10 mouse cellular contexts compared by ENCODE assay signal in the genomic region with DNA sequence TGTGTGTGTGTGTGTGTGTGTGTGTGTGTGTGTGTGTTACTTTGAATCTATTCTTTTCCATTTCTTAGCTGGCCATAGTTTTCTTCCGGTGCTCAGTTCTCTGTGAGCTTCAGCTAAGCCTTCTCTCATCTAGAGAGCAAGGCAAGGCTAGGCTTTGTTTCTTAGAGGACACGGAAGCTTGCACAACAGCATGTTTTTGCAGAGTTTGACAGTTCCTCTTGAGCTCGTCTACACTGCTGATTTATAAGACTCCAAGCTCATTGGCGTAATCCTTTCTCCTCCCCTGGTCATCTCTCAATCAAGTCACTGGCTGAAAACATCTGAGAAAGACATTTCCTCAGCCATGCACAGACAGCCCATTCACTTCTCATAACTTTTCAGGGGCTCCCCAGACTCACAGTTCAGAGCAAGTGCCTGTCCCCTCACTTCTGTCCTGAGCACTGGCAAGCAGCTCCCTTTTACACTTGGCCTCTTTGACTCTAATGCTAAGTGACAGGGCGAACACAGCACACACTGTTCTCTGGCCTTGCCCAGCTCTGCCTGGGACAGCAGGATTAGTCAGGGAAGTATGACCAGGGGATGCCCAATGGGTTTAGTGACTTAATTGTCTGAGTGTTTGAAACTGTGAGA.
DNase-seq lines count a peak whose midpoint lies in the region; ATAC-seq and TF ChIP-seq lines count a peak whose summit lies in the region.
"Had no signal": no experiment of that assay in that cellular context is flagged by ENCODE, and none has a peak within 500 bp of the region (broad histone marks: within the 10 kb centered on the region; RNA-seq: fewer than 3 reads in every experiment).

No protein-coding gene starts in this region.

- H3K4me1 ChIP-seq in forebrain, embryonic 13.5 days: 0 out of 2 replicates have a peak, but pooled peaks cover 7% of the 10 kb centered on the region
- H3K4me1 ChIP-seq in forebrain, embryonic 11.5 days (replicated peaks; ENCODE audit: control insufficient read depth, insufficient read depth, low read length): no peaks in the 10 kb centered on the region
- peaks cover 6% of the 10 kb centered on the region; the same call in 1 of the 2 replicates for H3K4me1 ChIP-seq in lung, postnatal 0 days (ENCODE audit: insufficient read depth, low read depth, low read length)
- H3K4me1 ChIP-seq in intestine, embryonic 16.5 days (ENCODE audit: control insufficient read depth, insufficient read depth, low read length): no peaks in the 10 kb centered on the region

- H3K4me3 ChIP-seq in forebrain, embryonic 13.5 days: no peak overlapping the region
- H3K4me3 ChIP-seq in forebrain, embryonic 11.5 days (ENCODE audit: low read depth, low read length): no peak overlapping the region
- no peak overlapping the region for H3K4me3 ChIP-seq in lung, postnatal 0 days (ENCODE audit: low read depth, low read length)
- H3K4me3 ChIP-seq in intestine, embryonic 16.5 days (ENCODE audit: low read length): no peak overlapping the region

- ATAC-seq in forebrain, embryonic 13.5 days: no peak
- ATAC-seq in forebrain, embryonic 11.5 days (replicated peaks; ENCODE audit: low FRiP score): no peak
- ATAC-seq in lung, postnatal 0 days: peak; percentile 73
- no peak for ATAC-seq in intestine, embryonic 16.5 days

- peaks cover 3% of the 10 kb centered on the region for H3K27me3 ChIP-seq in forebrain, embryonic 13.5 days
- H3K27me3 ChIP-seq in forebrain, embryonic 11.5 days (ENCODE audit: control insufficient read depth, insufficient read depth, low read length): no peaks in the 10 kb centered on the region
- H3K27me3 ChIP-seq in lung, postnatal 0 days (replicated peaks; ENCODE audit: insufficient read depth, low read length): no peaks in the 10 kb centered on the region
- no peaks in the 10 kb centered on the region for H3K27me3 ChIP-seq in intestine, embryonic 16.5 days (replicated peaks; ENCODE audit: control insufficient read depth, insufficient read depth, low read length)

- TF ChIP-seq EP300 in lung, postnatal 0 days (IDR thresholded peaks at IDR 0.05): 0 out of 2 replicates have a peak, but pooled peaks have one; percentile 34

- 0 out of 2 replicates have a peak overlapping the region, but pooled peaks have one; percentile 0 for H3K27ac ChIP-seq in forebrain, embryonic 13.5 days
- H3K27ac ChIP-seq in forebrain, embryonic 11.5 days (ENCODE audit: low read depth, low read length): no peak overlapping the region
- H3K27ac ChIP-seq in lung, postnatal 0 days (ENCODE audit: low read length): peak overlapping the region; percentile 32; the same call in 1 of the 2 replicates
- peak overlapping the region; percentile 43 for H3K27ac ChIP-seq in intestine, embryonic 16.5 days (ENCODE audit: low read length)

- no peaks in the 10 kb centered on the region for H3K9me3 ChIP-seq in forebrain, embryonic 13.5 days (replicated peaks)
- no peaks in the 10 kb centered on the region for H3K9me3 ChIP-seq in forebrain, embryonic 11.5 days (ENCODE audit: control insufficient read depth, low read length)
- H3K9me3 ChIP-seq in lung, postnatal 0 days (ENCODE audit: low read length): no peaks in the 10 kb centered on the region
- no peaks in the 10 kb centered on the region for H3K9me3 ChIP-seq in intestine, embryonic 16.5 days (ENCODE audit: control insufficient read depth, low read length)

- DNase-seq in forebrain, embryonic 11.5 days (ENCODE audit: low spot score): no peak
- peak; percentile 87 for DNase-seq in lung, postnatal 0 days (ENCODE audit: low spot score)
- no peak for DNase-seq in lung, postnatal 10 days
- peak; percentile 97 for DNase-seq in retina, postnatal 1 day
- no peak for DNase-seq in ovary, postnatal 14 days (ENCODE audit: low spot score)
- no peak for DNase-seq in spleen, postnatal 36 days (ENCODE audit: low spot score in 2 of 2)
- DNase-seq: cerebellum, adult 8-10 months; gastrocnemius, postnatal 14 days had no signal

- 56% methylated on average over 5 of the region's 5 CpGs for WGBS in forebrain, embryonic 13.5 days
- 52% methylated on average over 5 of the region's 5 CpGs for WGBS in forebrain, embryonic 11.5 days
- 58% methylated on average over 5 of the region's 5 CpGs for WGBS in lung, postnatal 0 days
- 50% methylated on average over 5 of the region's 5 CpGs for WGBS in intestine, embryonic 16.5 days

- no peak overlapping the region for H3K9ac ChIP-seq in forebrain, embryonic 13.5 days
- no peak overlapping the region for H3K9ac ChIP-seq in forebrain, embryonic 11.5 days (ENCODE audit: low read length)
- H3K9ac ChIP-seq in lung, postnatal 0 days (replicated peaks; ENCODE audit: low read depth): no peak overlapping the region
- H3K9ac ChIP-seq in intestine, embryonic 16.5 days (ENCODE audit: low read depth, low read length): no peak overlapping the region

- TF ChIP-seq CTCF in lung, postnatal 0 days (IDR thresholded peaks at IDR 0.05): no peak

- H3K36me3 ChIP-seq in forebrain, embryonic 13.5 days (ENCODE audit: poor library complexity, severe bottlenecking): no peaks in the 10 kb centered on the region
- no peaks in the 10 kb centered on the region for H3K36me3 ChIP-seq in forebrain, embryonic 11.5 days (ENCODE audit: control insufficient read depth, insufficient read depth, low read length)
- H3K36me3 ChIP-seq in lung, postnatal 0 days (ENCODE audit: insufficient read depth, low read length): no peaks in the 10 kb centered on the region
- no peaks in the 10 kb centered on the region for H3K36me3 ChIP-seq in intestine, embryonic 16.5 days (ENCODE audit: control insufficient read depth, insufficient read depth, low read length)

- no peak overlapping the region for H3K4me2 ChIP-seq in forebrain, embryonic 13.5 days
- H3K4me2 ChIP-seq in forebrain, embryonic 11.5 days (ENCODE audit: low read depth, low read length, severe bottlenecking): no peak overlapping the region
- no peak overlapping the region for H3K4me2 ChIP-seq in lung, postnatal 0 days (replicated peaks; ENCODE audit: low read depth, low read length)
- no peak overlapping the region for H3K4me2 ChIP-seq in intestine, embryonic 16.5 days (ENCODE audit: low read depth, low read length)

Comparison
In these comparisons a context has a peak if more than half of its experiments do, and no peak if none do; other contexts are left out.
1. DNase-seq: peak in lung, postnatal 0 days (single experiment) and retina, postnatal 1 day (single experiment); none in forebrain, embryonic 11.5 days (single experiment), lung, postnatal 10 days (single experiment), ovary, postnatal 14 days (single experiment) and spleen, postnatal 36 days (0 of 2).